Mouse (Mus musculus) limb, embryonic 15.5 days (tissue): ENCODE data around the gene Plin5. TPM values are rescaled to one million over a fixed set of nuclear protein-coding genes. Genes with fewer than 3 reads are reported as not detected.
A peak's percentile ranks its signal among the peaks of the same experiment; 100 is the strongest.

Experiments
- ATAC-seq: fragments of 200-750 bp; cut with Nextera tagmentation; 2 replicates; pipeline ENCODE4 v1.8.0; 2017; ENCODE audit warnings: low read depth, moderate TSS enrichment; ENCODE audit not compliant: insufficient number of reproducible peaks, low FRiP score, low TSS enrichment
- H3K27ac ChIP-seq: fragments of 300-500 bp; sonication (generic); 2 replicates; pipeline ENCODE4 v1.5.1; 2015; ENCODE audit warnings: moderate library complexity, mild to moderate bottlenecking, inconsistent platforms
- H3K27me3 ChIP-seq: fragments of 300-500 bp; sonication (generic); 2 replicates; pipeline ENCODE4 v1.6.1; 2015; ENCODE audit warnings: inconsistent platforms
- H3K36me3 ChIP-seq: fragments of 300-500 bp; sonication (generic); 2 replicates; pipeline ENCODE4 v1.6.1; 2015; ENCODE audit warnings: inconsistent platforms
- H3K4me1 ChIP-seq: fragments of 300-500 bp; sonication (generic); 2 replicates; pipeline ENCODE4 v1.6.1; 2015; ENCODE audit warnings: inconsistent platforms
- H3K4me2 ChIP-seq: fragments of 300-500 bp; sonication (generic); 2 replicates; pipeline ENCODE4 v1.6.1; 2015; ENCODE audit warnings: mild to moderate bottlenecking, inconsistent platforms
- H3K4me3 ChIP-seq: fragments of 300-500 bp; sonication (generic); 2 replicates; pipeline ENCODE4 v1.5.1; 2015; ENCODE audit warnings: mild to moderate bottlenecking, inconsistent platforms
- H3K9ac ChIP-seq: fragments of 300-500 bp; sonication (generic); 2 replicates; pipeline ENCODE4 v1.6.1; 2015; ENCODE audit warnings: inconsistent platforms
- H3K9me3 ChIP-seq: fragments of 300-500 bp; sonication (generic); 2 replicates; pipeline ENCODE4 v1.6.1; 2016; ENCODE audit warnings: inconsistent platforms
- WGBS: fragments of 180-500 bp; shearing (Covaris S2); methylation state at CpG from one replicate; pipeline ENCODE4 v1.1.7; 2015; 5-methylcytosine and 5-hydroxymethylcytosine counted together
- polyA plus RNA-seq: library from polyadenylated mRNA; unstranded; fragments of >200 nt; fragmentation: Nextera tagmentation; extraction: Ambion mirVana; gene quantifications from 2 replicates; pipeline ENCODE4 v1.2.1, GENCODE M21; 2015

Gene Plin5
- polyA plus RNA-seq, 1 experiment from 2014 or later = 0.12 TPM

- 0 out of 2 replicates have a peak overlapping the region, but pooled peaks have one; percentile 11 for H3K27ac ChIP-seq
- H3K4me2 ChIP-seq = no peak overlapping the region
- no peak overlapping the region for H3K4me3 ChIP-seq
- H3K9ac ChIP-seq = no peak overlapping the region
- H3K27me3 ChIP-seq = peaks cover 13% of the 10 kb centered on the region
- peaks cover 21% of the 10 kb centered on the region for H3K4me1 ChIP-seq
- H3K9me3 ChIP-seq = no peaks in the 10 kb centered on the region
- H3K36me3 ChIP-seq = no peaks in the 10 kb centered on the region
- WGBS = 42% methylated on average over 7 of the region's 7 CpGs
- no peak for ATAC-seq
These were observed 14.4 kb upstream of the Plin5 start for GRCm38 (mm10) chr17:56131814-56132213.

GRCm38 (mm10) chr17:56131136-56131535, 13.7 kb upstream of the Plin5 start:
- no peak overlapping the region for H3K4me3 ChIP-seq
- no peak overlapping the region for H3K27ac ChIP-seq
- ATAC-seq = no peak
- peaks cover 21% of the 10 kb centered on the region for H3K4me1 ChIP-seq
- peaks cover 14% of the 10 kb centered on the region for H3K27me3 ChIP-seq
- no peaks in the 10 kb centered on the region for H3K9me3 ChIP-seq
- no peak overlapping the region for H3K9ac ChIP-seq
- 92% methylated on average over 10 of the region's 10 CpGs for WGBS
- H3K4me2 ChIP-seq = no peak overlapping the region
- H3K36me3 ChIP-seq = no peaks in the 10 kb centered on the region

- Histone ChIP-seq H3K36me3 (no peaks in the 10 kb centered on the region), H3K27me3 (peaks cover 29% of the 10 kb centered on the region), H3K4me3 (no peak overlapping the region), H3K9me3 (no peaks in the 10 kb centered on the region), H3K4me2 (no peak overlapping the region), H3K27ac (no peak overlapping the region), H3K9ac (no peak overlapping the region), H3K4me1 (peaks cover 13% of the 10 kb centered on the region)
- WGBS = 69% methylated on average over 15 of the region's 15 CpGs
- no peak for ATAC-seq
These were observed 10.8 kb upstream of the Plin5 start for GRCm38 (mm10) chr17:56128246-56128645.

- Histone ChIP-seq H3K9ac (no peak overlapping the region), H3K9me3 (peaks cover 12% of the 10 kb centered on the region; the same call in 1 of the 2 replicates), H3K4me3 (no peak overlapping the region), H3K4me2 (no peak overlapping the region), H3K4me1 (peaks cover 11% of the 10 kb centered on the region), H3K27ac (no peak overlapping the region), H3K36me3 (no peaks in the 10 kb centered on the region), H3K27me3 (peaks cover 50% of the 10 kb centered on the region)
- no peak for ATAC-seq
- WGBS = 68% methylated on average over 11 of the region's 11 CpGs
These were observed 8.8 kb upstream of the Plin5 start for GRCm38 (mm10) chr17:56126175-56126574.

GRCm38 (mm10) chr17:56125276-56125630, 7.9 kb upstream of the Plin5 start:
- no peak for ATAC-seq
- Histone ChIP-seq H3K27ac (no peak overlapping the region), H3K4me1 (peaks cover 15% of the 10 kb centered on the region), H3K9me3 (peaks cover 12% of the 10 kb centered on the region; the same call in 1 of the 2 replicates), H3K9ac (no peak overlapping the region), H3K36me3 (no peaks in the 10 kb centered on the region), H3K4me2 (no peak overlapping the region), H3K27me3 (peaks cover 59% of the 10 kb centered on the region), H3K4me3 (no peak overlapping the region)
- 83% methylated on average over 4 of the region's 4 CpGs for WGBS

GRCm38 (mm10) chr17:56124377-56125275, 7.2 kb upstream of the Plin5 start:
- Histone ChIP-seq H3K4me2 (peak overlapping the region; percentile 66), H3K9ac (peak overlapping the region; percentile 20; the same call in 1 of the 2 replicates), H3K4me3 (peak overlapping the region; percentile 37), H3K27me3 (peaks cover 66% of the 10 kb centered on the region), H3K9me3 (peaks cover 12% of the 10 kb centered on the region; the same call in 1 of the 2 replicates), H3K36me3 (no peaks in the 10 kb centered on the region), H3K27ac (no peak overlapping the region), H3K4me1 (peaks cover 21% of the 10 kb centered on the region)
- WGBS = 12% methylated on average over 59 of the region's 59 CpGs
- ATAC-seq = no peak

GRCm38 (mm10) chr17:56123681-56124340, 6.4 kb upstream of the Plin5 start:
- H3K4me3 ChIP-seq = peak overlapping the region; percentile 37
- no peak for ATAC-seq
- H3K9ac ChIP-seq = peak overlapping the region; percentile 20; the same call in 1 of the 2 replicates
- H3K4me2 ChIP-seq = peak overlapping the region; percentile 66
- H3K36me3 ChIP-seq = no peaks in the 10 kb centered on the region
- 42% methylated on average over 58 of the region's 59 CpGs for WGBS
- H3K27ac ChIP-seq = no peak overlapping the region
- peaks cover 74% of the 10 kb centered on the region for H3K27me3 ChIP-seq
- H3K9me3 ChIP-seq = peaks cover 12% of the 10 kb centered on the region; the same call in 1 of the 2 replicates
- peaks cover 22% of the 10 kb centered on the region for H3K4me1 ChIP-seq

GRCm38 (mm10) chr17:56123161-56123560, 5.8 kb upstream of the Plin5 start:
- peaks cover 80% of the 10 kb centered on the region for H3K27me3 ChIP-seq
- H3K9me3 ChIP-seq = peaks cover 12% of the 10 kb centered on the region; the same call in 1 of the 2 replicates
- no peak overlapping the region for H3K4me3 ChIP-seq
- 90% methylated on average over 12 of the region's 12 CpGs for WGBS
- H3K4me2 ChIP-seq = no peak overlapping the region
- H3K36me3 ChIP-seq = no peaks in the 10 kb centered on the region
- H3K27ac ChIP-seq = no peak overlapping the region
- no peak for ATAC-seq
- H3K4me1 ChIP-seq = peaks cover 22% of the 10 kb centered on the region
- no peak overlapping the region for H3K9ac ChIP-seq

GRCm38 (mm10) chr17:56121826-56122225, 4.4 kb upstream of the Plin5 start, which contains the start of gene Lrg1:
Gene Lrg1, minus strand, starts transcription at chr17:56122001.
- Histone ChIP-seq H3K4me3 (no peak within 1 kb of the TSS), H3K4me2 (no peak within 1 kb of the TSS), H3K27me3 (peaks cover 91% of the 10 kb centered on the region), H3K36me3 (no peaks in the 10 kb centered on the region), H3K9ac (no peak within 1 kb of the TSS), H3K27ac (no peak within 1 kb of the TSS), H3K9me3 (peaks cover 12% of the 10 kb centered on the region; the same call in 1 of the 2 replicates), H3K4me1 (peaks cover 28% of the 10 kb centered on the region)
- 54% methylated on average over 2 of the region's 2 CpGs for WGBS
- no peak for ATAC-seq

- Histone ChIP-seq H3K27ac (no peak overlapping the region), H3K9ac (no peak overlapping the region), H3K4me1 (peaks cover 28% of the 10 kb centered on the region), H3K36me3 (no peaks in the 10 kb centered on the region), H3K4me3 (peak overlapping the region; percentile 17), H3K9me3 (peaks cover 12% of the 10 kb centered on the region; the same call in 1 of the 2 replicates), H3K27me3 (peaks cover 95% of the 10 kb centered on the region), H3K4me2 (peak overlapping the region; percentile 29)
- no peak for ATAC-seq
- WGBS = 5% methylated on average over 66 of the region's 66 CpGs
These were observed 2.8 kb upstream of the Plin5 start for GRCm38 (mm10) chr17:56119981-56120880.

GRCm38 (mm10) chr17:56119431-56119830, 2.0 kb upstream of the Plin5 start:
- peaks cover 25% of the 10 kb centered on the region for H3K4me1 ChIP-seq
- ATAC-seq = no peak
- H3K4me2 ChIP-seq = no peak overlapping the region
- peaks cover 91% of the 10 kb centered on the region for H3K27me3 ChIP-seq
- H3K9ac ChIP-seq = no peak overlapping the region
- no peak overlapping the region for H3K4me3 ChIP-seq
- H3K36me3 ChIP-seq = no peaks in the 10 kb centered on the region
- no peak overlapping the region for H3K27ac ChIP-seq
- H3K9me3 ChIP-seq = peaks cover 12% of the 10 kb centered on the region; the same call in 1 of the 2 replicates
- WGBS = 39% methylated on average over 12 of the region's 12 CpGs
